Mouse (Mus musculus) small intestine, adult 2 months (tissue): ENCODE measurements at regions not wholly inside any gene's neighbourhood (a gene's known extent, or its start where the extent isn't known, plus 50 kb on each side); places are given as distances from the start of the nearest gene placed in this dataset.

Experiments
- CTCF ChIP-seq: fragments of 200-500 bp; IDR thresholded peaks from 2 replicates; pipeline ENCODE4 v1.5.1; 2012; ENCODE audit warnings: low read depth, mild to moderate bottlenecking, control low read depth, inconsistent platforms, low read length, moderate library complexity, mixed read lengths; ENCODE audit not compliant: insufficient replicate concordance, insufficient read length; ENCODE audit errors: extremely low read depth
- POLR2A ChIP-seq: fragments of 200-500 bp; IDR thresholded peaks from 2 replicates; pipeline ENCODE4 v1.6.1; 2012; ENCODE audit warnings: low read depth, mild to moderate bottlenecking, control low read depth, inconsistent platforms, low read length, moderate library complexity

- TF ChIP-seq CTCF: no peak
- no peak for TF ChIP-seq POLR2A
Measured at GRCm38 (mm10) chr19:26987909-26988456, 102.3 kb downstream of the Gm815 start.
